Mouse (Mus musculus) testis, adult 2 months (tissue): Measurements from ENCODE around the gene Abcd2.

Source experiments
- CTCF ChIP-seq: fragments of 200-500 bp; IDR thresholded peaks from 2 replicates; pipeline ENCODE4 v1.5.1; 2012; ENCODE audit warnings: low read depth, mild to moderate bottlenecking, inconsistent platforms, low read length, moderate library complexity; ENCODE audit not compliant: control insufficient read depth, insufficient read depth, insufficient replicate concordance
- POLR2A ChIP-seq: fragments of 200-500 bp; IDR thresholded peaks from 2 replicates; pipeline ENCODE4 v1.6.1; 2012; ENCODE audit warnings: low read depth, mild to moderate bottlenecking, inconsistent platforms, low read length, moderate library complexity; ENCODE audit not compliant: control insufficient read depth

GRCm38 (mm10) chr15:91199256-91199905 lies 7.8 kb upstream of the Abcd2 start, which contains the start of gene CN725425:
- TF ChIP-seq CTCF (no peak), POLR2A (peak; percentile 67; the same call in 1 of the 2 replicates)
